Mouse (Mus musculus): ENCODE measurements around the gene Tmem274.

DNA sequence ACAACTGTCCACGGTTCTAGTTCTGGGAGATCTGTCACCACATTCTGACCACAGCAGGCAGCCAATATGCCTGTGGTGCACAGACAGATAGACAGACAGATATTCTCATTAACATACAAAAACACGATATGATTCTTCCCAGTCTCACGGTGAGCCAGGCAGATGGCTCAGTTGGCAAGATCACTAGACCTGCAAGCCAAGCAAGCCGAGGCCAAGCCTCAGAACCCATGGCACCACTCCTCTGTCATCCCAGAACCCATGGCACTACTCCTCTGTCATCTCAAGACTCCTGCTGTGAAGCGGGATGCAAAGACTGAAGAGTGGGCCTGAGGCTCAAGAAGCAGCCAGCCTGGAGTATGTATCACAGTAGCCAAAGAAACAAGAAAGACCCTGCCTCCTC lies 47.6 kb upstream of the Tmem274 start:
- TF ChIP-seq CTCF (IDR thresholded peaks at IDR 0.05; ENCODE audit: borderline replicate concordance, insufficient read depth, low read depth, low read length): no peak
- TF ChIP-seq POLR2A (IDR thresholded peaks at IDR 0.05; ENCODE audit: borderline replicate concordance, insufficient read depth, low read length): no peak
